In the genomic region with DNA sequence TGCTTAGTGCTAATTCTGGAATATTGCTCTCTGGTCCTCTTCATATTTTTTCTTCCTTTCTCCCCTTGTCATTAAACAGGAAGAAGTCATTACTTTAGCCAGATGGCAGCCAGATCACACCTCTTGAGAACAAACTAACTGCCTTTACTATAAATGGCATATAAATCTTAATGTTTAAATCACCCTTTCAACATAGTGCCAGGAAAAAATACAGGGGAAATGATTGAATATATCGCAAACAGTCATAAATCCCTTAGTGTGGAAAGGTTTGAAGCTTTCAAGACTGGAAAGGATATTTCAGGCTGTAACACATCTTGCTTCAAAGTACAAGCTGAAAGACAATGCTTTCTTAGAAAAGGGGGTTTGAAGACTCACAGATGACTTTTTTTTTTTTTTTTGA, we compare ENCODE assay signal across 27 mouse cellular contexts.
DNase-seq lines count a peak whose midpoint lies in the region; ATAC-seq and TF ChIP-seq lines count a peak whose summit lies in the region.
"Had no signal": no experiment of that assay in that cellular context is flagged by ENCODE, and none has a peak within 500 bp of the region (broad histone marks: within the 10 kb centered on the region; RNA-seq: fewer than 3 reads in every experiment).

No protein-coding gene starts in this region.

- ATAC-seq in embryonic facial prominence, embryonic 14.5 days (ENCODE audit: low read depth): no peak
- no peak for ATAC-seq in lung, embryonic 14.5 days (ENCODE audit: insufficient read depth)
- ATAC-seq in lung, postnatal 0 days: no peak
- ATAC-seq in stomach, embryonic 16.5 days (ENCODE audit: insufficient read depth, low FRiP score): peak; percentile 37; the same call in 1 of the 2 replicates
- ATAC-seq in activated CD4-positive, CD25-positive, alpha-beta regulatory T cell, adult 4 months: no peak
- ATAC-seq: forebrain, postnatal 0 days; intestine, postnatal 0 days; Patski had no signal

- no peak overlapping the region for H3K27ac ChIP-seq in embryonic facial prominence, embryonic 14.5 days (replicated peaks; ENCODE audit: low read depth, low read length)
- H3K27ac ChIP-seq in embryonic facial prominence, embryonic 10.5 days (replicated peaks): no peak overlapping the region
- no peak overlapping the region for H3K27ac ChIP-seq in lung, embryonic 14.5 days (ENCODE audit: low read depth)
- H3K27ac ChIP-seq in lung, postnatal 0 days (ENCODE audit: low read length): no peak overlapping the region
- H3K27ac ChIP-seq in stomach, embryonic 16.5 days (ENCODE audit: low read length): no peak overlapping the region
- H3K27ac ChIP-seq: embryonic facial prominence, embryonic 15.5 days; forebrain, embryonic 12.5 days; heart, embryonic 10.5 days; hindbrain, embryonic 12.5 days; stomach, embryonic 15.5 days had no signal

- DNase-seq in embryonic facial prominence, embryonic 14.5 days (ENCODE audit: low spot score): peak; percentile 17
- DNase-seq in embryonic facial prominence, embryonic 10.5 days (ENCODE audit: low spot score): no peak
- peak; percentile 2 for DNase-seq in lung, embryonic 14.5 days
- no peak for DNase-seq in lung, postnatal 0 days (ENCODE audit: low spot score)
- DNase-seq in hindlimb bud, embryonic 11.5 days (ENCODE audit: extremely low spot score, low read depth, low spot score): peak; percentile 81
- no peak for DNase-seq in layer of hippocampus, adult 8-10 months (ENCODE audit: low spot score in 2 of 2)
- DNase-seq: adrenal gland, postnatal 14 days; cerebellum, adult 18-20 months; cerebellum, postnatal 10 days; forebrain, postnatal 0 days; gastrocnemius, postnatal 14 days; heart, postnatal 36 days; left cerebral cortex, postnatal 4 days; lung, postnatal 4 days; midbrain, embryonic 14.5 days; thymus, postnatal 4 days had no signal

- TF ChIP-seq CTCF in lung, embryonic 14.5 days (IDR thresholded peaks at IDR 0.05; ENCODE audit: low read depth): no peak
- TF ChIP-seq CTCF in lung, postnatal 0 days (IDR thresholded peaks at IDR 0.05): no peak

- H3K4me3 ChIP-seq in embryonic facial prominence, embryonic 14.5 days (ENCODE audit: low read depth, low read length): no peak overlapping the region
- no peak overlapping the region for H3K4me3 ChIP-seq in embryonic facial prominence, embryonic 10.5 days
- no peak overlapping the region for H3K4me3 ChIP-seq in lung, embryonic 14.5 days (ENCODE audit: low read depth, low read length)
- H3K4me3 ChIP-seq in lung, postnatal 0 days (ENCODE audit: low read depth, low read length): no peak overlapping the region
- no peak overlapping the region for H3K4me3 ChIP-seq in stomach, embryonic 16.5 days (replicated peaks; ENCODE audit: low read length)
- H3K4me3 ChIP-seq: embryonic facial prominence, embryonic 15.5 days; forebrain, embryonic 12.5 days; heart, embryonic 10.5 days; hindbrain, embryonic 12.5 days; megakaryocyte, embryonic 14.5 days; stomach, embryonic 15.5 days had no signal

- TF ChIP-seq EP300 in lung, postnatal 0 days (IDR thresholded peaks at IDR 0.05): no peak

- peaks cover 3% of the 10 kb centered on the region; the same call in 1 of the 2 replicates for H3K9me3 ChIP-seq in embryonic facial prominence, embryonic 14.5 days (ENCODE audit: control insufficient read depth, low read length)
- H3K9me3 ChIP-seq in embryonic facial prominence, embryonic 10.5 days: no peaks in the 10 kb centered on the region
- no peaks in the 10 kb centered on the region for H3K9me3 ChIP-seq in lung, embryonic 14.5 days (ENCODE audit: low read depth, low read length)
- H3K9me3 ChIP-seq in lung, postnatal 0 days (ENCODE audit: low read length): no peaks in the 10 kb centered on the region
- no peaks in the 10 kb centered on the region for H3K9me3 ChIP-seq in stomach, embryonic 16.5 days (replicated peaks; ENCODE audit: control insufficient read depth, low read length)
- H3K9me3 ChIP-seq: embryonic facial prominence, embryonic 15.5 days; forebrain, embryonic 12.5 days; heart, embryonic 10.5 days; hindbrain, embryonic 12.5 days; megakaryocyte, embryonic 14.5 days; stomach, embryonic 15.5 days had no signal

- no peak overlapping the region for H3K4me2 ChIP-seq in embryonic facial prominence, embryonic 14.5 days (ENCODE audit: low read depth, low read length)
- H3K4me2 ChIP-seq in lung, embryonic 14.5 days: no peak overlapping the region
- no peak overlapping the region for H3K4me2 ChIP-seq in lung, postnatal 0 days (replicated peaks; ENCODE audit: low read depth, low read length)
- H3K4me2 ChIP-seq in stomach, embryonic 16.5 days (ENCODE audit: low read depth, low read length): no peak overlapping the region
- H3K4me2 ChIP-seq: embryonic facial prominence, embryonic 15.5 days; forebrain, embryonic 12.5 days; hindbrain, embryonic 12.5 days; liver, embryonic 11.5 days; stomach, embryonic 15.5 days had no signal

- no peak overlapping the region for H3K9ac ChIP-seq in embryonic facial prominence, embryonic 14.5 days (ENCODE audit: low read depth, low read length)
- no peak overlapping the region for H3K9ac ChIP-seq in lung, embryonic 14.5 days
- no peak overlapping the region for H3K9ac ChIP-seq in lung, postnatal 0 days (replicated peaks; ENCODE audit: low read depth)
- no peak overlapping the region for H3K9ac ChIP-seq in stomach, embryonic 16.5 days (ENCODE audit: low read length)
- H3K9ac ChIP-seq: embryonic facial prominence, embryonic 15.5 days; forebrain, embryonic 12.5 days; forebrain, postnatal 0 days; hindbrain, embryonic 12.5 days; stomach, embryonic 15.5 days had no signal

- H3K4me1 ChIP-seq in embryonic facial prominence, embryonic 14.5 days (ENCODE audit: control insufficient read depth, insufficient read depth, low read length): no peaks in the 10 kb centered on the region; the same call in 1 of the 2 replicates
- H3K4me1 ChIP-seq in embryonic facial prominence, embryonic 10.5 days: no peaks in the 10 kb centered on the region
- no peaks in the 10 kb centered on the region for H3K4me1 ChIP-seq in lung, embryonic 14.5 days (ENCODE audit: insufficient read depth)
- H3K4me1 ChIP-seq in lung, postnatal 0 days (ENCODE audit: insufficient read depth, low read depth, low read length): no peaks in the 10 kb centered on the region
- H3K4me1 ChIP-seq in stomach, embryonic 16.5 days (ENCODE audit: control insufficient read depth, insufficient read depth, low read length): no peaks in the 10 kb centered on the region
- H3K4me1 ChIP-seq: embryonic facial prominence, embryonic 15.5 days; forebrain, embryonic 12.5 days; heart, embryonic 10.5 days; hindbrain, embryonic 12.5 days; megakaryocyte, embryonic 14.5 days; stomach, embryonic 15.5 days had no signal

- H3K36me3 ChIP-seq in embryonic facial prominence, embryonic 14.5 days (ENCODE audit: control insufficient read depth, insufficient read depth, low read length): no peaks in the 10 kb centered on the region
- no peaks in the 10 kb centered on the region for H3K36me3 ChIP-seq in embryonic facial prominence, embryonic 10.5 days (replicated peaks)
- no peaks in the 10 kb centered on the region for H3K36me3 ChIP-seq in lung, embryonic 14.5 days (ENCODE audit: insufficient read depth)
- H3K36me3 ChIP-seq in lung, postnatal 0 days (ENCODE audit: insufficient read depth, low read length): no peaks in the 10 kb centered on the region
- H3K36me3 ChIP-seq in stomach, embryonic 16.5 days (ENCODE audit: control insufficient read depth, insufficient read depth, low read length): no peaks in the 10 kb centered on the region
- H3K36me3 ChIP-seq: embryonic facial prominence, embryonic 15.5 days; forebrain, embryonic 12.5 days; heart, embryonic 10.5 days; hindbrain, embryonic 12.5 days; stomach, embryonic 15.5 days had no signal

- 76% methylated on average over 1 of the region's 1 CpGs for WGBS in embryonic facial prominence, embryonic 14.5 days
- WGBS in embryonic facial prominence, embryonic 10.5 days: 94% methylated on average over 1 of the region's 1 CpGs
- 39% methylated on average over 1 of the region's 1 CpGs for WGBS in lung, embryonic 14.5 days
- 50% methylated on average over 1 of the region's 1 CpGs for WGBS in lung, postnatal 0 days
- 27% methylated on average over 1 of the region's 1 CpGs for WGBS in stomach, embryonic 16.5 days

- no peaks in the 10 kb centered on the region for H3K27me3 ChIP-seq in embryonic facial prominence, embryonic 14.5 days (replicated peaks; ENCODE audit: control insufficient read depth, insufficient read depth, low read length)
- H3K27me3 ChIP-seq in embryonic facial prominence, embryonic 10.5 days (replicated peaks; ENCODE audit: low read depth, poor library complexity, severe bottlenecking): no peaks in the 10 kb centered on the region
- no peaks in the 10 kb centered on the region for H3K27me3 ChIP-seq in lung, embryonic 14.5 days (ENCODE audit: insufficient read depth, low read length)
- H3K27me3 ChIP-seq in lung, postnatal 0 days (replicated peaks; ENCODE audit: insufficient read depth, low read length): no peaks in the 10 kb centered on the region
- no peaks in the 10 kb centered on the region for H3K27me3 ChIP-seq in stomach, embryonic 16.5 days (ENCODE audit: control insufficient read depth, insufficient read depth, low read length)
- H3K27me3 ChIP-seq: embryonic facial prominence, embryonic 15.5 days; forebrain, embryonic 12.5 days; hindbrain, embryonic 12.5 days; megakaryocyte, embryonic 14.5 days; Patski; stomach, embryonic 15.5 days had no signal

Comparison
In these comparisons a context has a peak if more than half of its experiments do, and no peak if none do; other contexts are left out.
1. DNase-seq: peak in embryonic facial prominence, embryonic 14.5 days (single experiment), lung, embryonic 14.5 days (single experiment) and hindlimb bud, embryonic 11.5 days (single experiment); none in embryonic facial prominence, embryonic 10.5 days (single experiment), lung, postnatal 0 days (single experiment) and layer of hippocampus, adult 8-10 months (0 of 2).